Mouse (Mus musculus) urinary bladder, postnatal 4 days (tissue): ENCODE data around the gene Hist1h2bh.

ENCODE experiments used
- DNase-seq, 2 experiments: peaks; one replicate each; pipeline ENCODE4 v3.0.0; 2021 to 2022; ENCODE audit warnings: low spot score in 2 of 2

Gene Hist1h2bh

GRCm38 (mm10) chr13:23506351-23506750 is 36.8 kb downstream of the Hist1h2bh start:
- peak in 1 of 2 experiments; percentile 61 for DNase-seq

- no peak for DNase-seq
Measured at GRCm38 (mm10) chr13:23505662-23506345, 37.4 kb downstream of the Hist1h2bh start.

DNA sequence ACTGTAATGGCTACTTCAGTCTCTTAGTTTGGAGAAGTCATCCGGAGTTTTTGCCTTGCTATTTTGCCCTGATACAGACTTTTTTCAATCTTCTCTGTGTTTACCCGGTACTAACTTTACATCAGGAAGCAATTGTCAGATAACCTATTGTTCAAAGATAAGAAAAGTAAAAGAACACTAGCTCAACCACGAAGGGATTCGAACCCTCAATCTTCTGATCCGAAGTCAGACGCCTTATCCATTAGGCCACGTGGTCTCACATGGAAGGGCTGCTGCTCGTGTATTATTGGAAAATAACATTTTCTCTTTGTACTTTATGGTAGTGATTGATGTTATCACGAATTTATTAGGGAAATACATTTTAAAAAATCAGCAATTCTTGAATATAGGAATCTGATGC is 39.4 kb downstream of the Hist1h2bh start:
- DNase-seq = no peak

- no peak for DNase-seq
Measured at GRCm38 (mm10) chr13:23502916-23503315, 40.3 kb downstream of the Hist1h2bh start.

DNA sequence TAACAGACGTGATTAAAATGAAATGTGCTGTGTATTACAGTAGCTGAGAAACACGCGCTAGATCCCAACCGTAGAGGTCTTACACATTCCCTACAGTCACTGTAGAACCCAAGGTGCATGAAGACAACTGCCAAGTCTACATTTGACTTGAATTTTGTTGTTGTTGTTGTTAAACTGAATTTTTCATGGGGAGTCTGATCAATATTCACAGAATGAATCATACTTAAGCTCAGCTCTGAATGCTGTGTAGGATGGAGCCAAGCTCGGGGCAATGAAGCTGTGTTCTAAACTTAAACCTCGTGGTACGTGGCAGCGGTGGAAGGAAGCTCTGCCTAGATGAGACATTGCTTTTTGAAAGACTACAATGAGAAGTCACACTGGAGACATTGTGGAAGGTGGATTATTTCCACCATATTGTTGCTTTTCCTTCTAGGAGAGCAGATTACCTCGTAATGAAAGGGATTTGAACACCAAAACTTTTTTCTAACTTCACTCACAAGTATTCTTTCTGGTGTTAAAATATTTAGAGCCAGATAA is 41.1 kb downstream of the Hist1h2bh start:
- no peak for DNase-seq

GRCm38 (mm10) chr13:23501511-23501910 is 41.7 kb downstream of the Hist1h2bh start:
- DNase-seq = no peak

- no peak for DNase-seq
Measured at GRCm38 (mm10) chr13:23500424-23501200, 42.6 kb downstream of the Hist1h2bh start.

DNA sequence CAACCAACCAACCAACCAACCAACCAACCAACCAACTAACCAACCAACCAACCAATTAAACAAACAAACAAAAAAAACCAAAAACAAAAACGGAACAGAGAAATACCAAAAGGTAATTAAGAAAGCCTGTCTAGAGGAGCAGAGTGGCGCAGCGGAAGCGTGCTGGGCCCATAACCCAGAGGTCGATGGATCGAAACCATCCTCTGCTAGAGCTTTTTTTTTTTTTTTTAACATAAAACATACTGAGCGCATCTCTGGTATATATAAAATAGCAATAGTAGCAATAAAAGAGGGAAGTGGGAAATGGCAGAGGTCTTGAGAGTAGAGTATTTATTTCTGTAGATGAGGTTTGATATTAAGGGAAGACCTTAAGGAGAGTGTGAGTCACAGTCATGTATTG is 43.2 kb downstream of the Hist1h2bh start:
- no peak for DNase-seq

DNA sequence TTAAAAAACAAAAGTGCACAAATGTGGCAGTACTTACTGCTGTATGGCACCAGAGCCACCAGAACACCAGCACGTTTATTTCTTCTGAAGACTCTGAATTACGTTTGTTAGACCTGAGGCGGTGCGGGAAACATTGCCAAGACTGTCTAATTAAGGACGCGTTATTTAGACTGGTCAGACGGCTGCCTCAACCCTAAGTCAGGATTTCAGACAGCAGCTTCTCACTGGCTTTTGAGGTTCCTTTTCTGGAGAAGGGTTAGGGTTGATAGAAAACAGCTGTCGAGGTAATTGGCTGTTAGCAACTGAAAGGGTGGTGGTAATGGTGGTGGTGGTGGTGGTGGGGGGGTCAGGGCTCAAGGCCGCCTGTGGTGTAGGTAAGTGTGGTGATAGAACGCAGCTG is 44.5 kb downstream of the Hist1h2bh start:
- DNase-seq = no peak

DNA sequence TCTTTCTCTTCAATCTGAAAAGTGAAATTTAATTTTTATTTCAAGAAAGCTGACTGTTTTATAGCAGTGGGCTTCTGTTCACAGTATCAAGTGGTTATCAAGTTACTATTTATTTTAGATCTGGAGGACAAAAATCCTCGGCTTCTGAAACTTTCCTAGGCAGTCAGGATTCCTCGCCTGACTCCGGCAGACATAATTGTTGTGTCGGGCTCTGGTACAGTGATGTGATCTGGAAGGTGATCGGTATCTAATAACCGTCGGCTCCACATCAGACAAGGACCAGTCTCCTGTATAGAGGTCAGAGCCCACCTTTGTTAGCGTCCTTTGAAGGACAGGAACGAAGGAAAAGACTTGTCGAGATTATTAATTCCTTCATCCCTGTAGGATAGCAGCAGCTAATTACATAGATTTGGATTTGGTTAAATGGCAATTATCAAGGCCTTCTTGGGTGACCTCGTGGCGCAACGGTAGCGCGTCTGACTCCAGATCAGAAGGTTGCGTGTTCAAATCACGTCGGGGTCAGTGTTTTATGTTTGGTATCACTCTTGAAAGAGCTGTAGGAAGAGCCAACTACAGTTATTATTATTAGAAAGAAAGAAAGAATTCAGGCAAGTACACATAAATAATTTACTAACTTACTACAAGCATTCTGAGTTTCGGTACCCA is 45.4 kb downstream of the Hist1h2bh start:
- no peak for DNase-seq

- DNase-seq = no peak
Measured at GRCm38 (mm10) chr13:23495526-23495925, 47.7 kb downstream of the Hist1h2bh start.

DNA sequence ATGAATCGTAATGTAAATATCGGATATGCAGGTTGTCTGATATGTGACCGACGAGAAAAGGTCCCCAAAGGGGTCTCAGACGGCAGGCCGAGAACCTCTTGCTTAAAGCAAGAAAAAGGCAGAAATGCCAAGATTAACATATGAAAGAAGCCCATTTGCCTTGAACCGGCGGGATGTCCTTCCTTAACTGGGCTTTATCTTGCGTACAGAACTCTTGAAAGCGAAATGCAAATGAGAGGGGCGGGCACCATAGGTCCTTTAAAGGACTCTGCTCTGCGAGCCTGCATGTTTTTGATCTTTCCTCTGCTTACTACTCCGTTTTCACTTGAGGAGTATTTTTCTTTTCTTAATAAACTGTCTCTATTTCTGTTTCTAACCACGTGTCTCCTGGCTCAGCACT is 51.2 kb downstream of the Hist1h2bh start:
- no peak for DNase-seq
